Mouse (Mus musculus) hindbrain, embryonic 14.5 days (tissue): ENCODE results near the gene Gjd3. TPM values are rescaled to one million over a fixed set of nuclear protein-coding genes. Genes with fewer than 3 reads are reported as not detected.
"Not testable (repeated sequence)": the region's sequence is repeated elsewhere in the genome, so short reads cannot be mapped to it uniquely, and the experiment has no call there.

ENCODE experiments used
- ATAC-seq: fragments of 200-750 bp; cut with Nextera tagmentation; 2 replicates; pipeline ENCODE4 v1.8.0; 2017; ENCODE audit warnings: moderate number of reproducible peaks, mild to moderate bottlenecking, moderate TSS enrichment, moderate library complexity; ENCODE audit not compliant: low FRiP score
- DNase-seq: peaks from one replicate; pipeline ENCODE4 v3.0.0-alpha.2; 2015; ENCODE audit warnings: low spot score
- H3K27ac ChIP-seq: fragments of 300-500 bp; sonication (generic); 2 replicates; pipeline ENCODE4 v1.5.1; 2014; ENCODE audit warnings: mild to moderate bottlenecking, moderate library complexity
- H3K27me3 ChIP-seq: fragments of 300-500 bp; sonication (generic); 2 replicates; pipeline ENCODE4 v1.6.1; 2014; ENCODE audit warnings: mild to moderate bottlenecking, low read length, mixed read lengths; ENCODE audit not compliant: control insufficient read depth, insufficient read depth
- H3K36me3 ChIP-seq: fragments of 300-500 bp; sonication (generic); replicated peaks from 2 replicates; pipeline ENCODE4 v1.6.1; 2014; ENCODE audit not compliant: control insufficient read depth, insufficient read depth
- H3K4me1 ChIP-seq: fragments of 300-500 bp; sonication (generic); replicated peaks from 2 replicates; pipeline ENCODE4 v1.6.1; 2014; ENCODE audit warnings: antibody characterized with exemption, low read length, mixed read lengths; ENCODE audit not compliant: control insufficient read depth, insufficient read depth
- H3K4me2 ChIP-seq: fragments of 300-500 bp; sonication (generic); replicated peaks from 2 replicates; pipeline ENCODE4 v1.6.1; 2014; ENCODE audit warnings: mild to moderate bottlenecking, moderate library complexity
- H3K4me3 ChIP-seq: fragments of 300-500 bp; sonication (generic); replicated peaks from 2 replicates; pipeline ENCODE4 v1.5.1; 2014; ENCODE audit warnings: mild to moderate bottlenecking, low read length
- H3K9ac ChIP-seq: fragments of 300-500 bp; sonication (generic); 2 replicates; pipeline ENCODE4 v1.6.1; 2014
- H3K9me3 ChIP-seq: fragments of 300-500 bp; sonication (generic); 2 replicates; pipeline ENCODE4 v1.6.1; 2016; ENCODE audit warnings: low read length; ENCODE audit not compliant: control insufficient read depth
- WGBS: fragments of 180-500 bp; shearing (Covaris S2); extraction: QIAGEN DNeasy Blood & Tissue Kit; methylation state at CpG from one replicate; pipeline ENCODE4 v1.1.7; 2014; 5-methylcytosine and 5-hydroxymethylcytosine counted together
- polyA plus RNA-seq: library from polyadenylated mRNA; unstranded; fragments of >200 nt; fragmentation: Nextera tagmentation; extraction: Ambion mirVana; gene quantifications from 2 replicates; pipeline ENCODE4 v1.2.1, GENCODE M21; 2014

Gjd3 gene
- polyA plus RNA-seq, 1 experiment from 2014 or later = 1.4 TPM

DNA sequence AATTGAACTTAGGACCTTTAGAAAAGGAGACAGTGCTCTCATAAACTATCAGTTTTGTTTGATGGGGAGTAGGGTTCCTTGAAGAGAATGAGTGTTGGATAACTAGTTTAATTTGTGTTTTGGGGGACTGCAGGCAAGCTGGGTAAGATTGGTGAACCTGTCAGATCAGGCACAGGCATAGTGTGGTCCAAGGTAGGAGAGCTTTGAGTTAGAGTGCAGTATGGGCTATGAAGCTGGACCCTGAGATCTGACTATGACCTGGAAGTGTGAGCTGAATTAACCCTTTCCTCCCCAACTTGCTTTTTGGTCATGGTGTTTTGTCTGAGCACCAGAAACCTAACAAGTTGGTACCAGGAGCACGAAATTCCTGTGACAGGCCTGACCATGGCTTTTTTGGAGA lies 31.0 kb upstream of the Gjd3 start:
- Histone ChIP-seq H3K4me1 (no peaks in the 10 kb centered on the region), H3K4me2 (no peak overlapping the region), H3K27ac (no peak overlapping the region), H3K4me3 (no peak overlapping the region), H3K36me3 (peaks cover 13% of the 10 kb centered on the region; the same call in 1 of the 2 replicates), H3K27me3 (no peaks in the 10 kb centered on the region), H3K9me3 (no peaks in the 10 kb centered on the region), H3K9ac (no peak overlapping the region)
- DNase-seq (no peak), ATAC-seq (no peak)
- WGBS = 93% methylated on average over 1 of the region's 1 CpGs

DNA sequence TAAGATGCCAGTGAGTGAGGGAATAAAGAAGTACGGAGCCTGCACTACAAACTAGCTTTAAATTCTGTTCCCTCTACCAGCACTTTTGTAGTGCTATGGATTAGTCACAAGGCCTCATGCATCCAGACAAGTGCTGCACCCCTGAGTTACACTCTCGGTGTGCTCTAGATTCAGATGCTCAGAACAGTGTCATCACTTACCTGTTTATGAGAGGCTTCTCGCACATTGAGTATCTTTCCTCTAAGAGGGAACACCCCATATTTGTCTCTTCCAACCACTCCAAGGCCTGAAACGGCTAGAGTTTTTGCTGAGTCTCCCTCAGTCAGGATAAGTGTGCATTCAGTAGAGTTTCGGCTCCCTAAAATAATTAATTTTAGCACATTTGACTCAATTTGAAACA lies 27.9 kb upstream of the Gjd3 start:
- H3K36me3 ChIP-seq = peaks cover 3% of the 10 kb centered on the region; the same call in 1 of the 2 replicates
- H3K4me2 ChIP-seq = no peak overlapping the region
- no peak for ATAC-seq
- H3K4me1 ChIP-seq = no peaks in the 10 kb centered on the region
- WGBS = 97% methylated on average over 5 of the region's 5 CpGs
- no peak overlapping the region for H3K4me3 ChIP-seq
- H3K9me3 ChIP-seq = no peaks in the 10 kb centered on the region
- no peak for DNase-seq
- no peak overlapping the region for H3K9ac ChIP-seq
- no peak overlapping the region for H3K27ac ChIP-seq
- no peaks in the 10 kb centered on the region for H3K27me3 ChIP-seq

DNA sequence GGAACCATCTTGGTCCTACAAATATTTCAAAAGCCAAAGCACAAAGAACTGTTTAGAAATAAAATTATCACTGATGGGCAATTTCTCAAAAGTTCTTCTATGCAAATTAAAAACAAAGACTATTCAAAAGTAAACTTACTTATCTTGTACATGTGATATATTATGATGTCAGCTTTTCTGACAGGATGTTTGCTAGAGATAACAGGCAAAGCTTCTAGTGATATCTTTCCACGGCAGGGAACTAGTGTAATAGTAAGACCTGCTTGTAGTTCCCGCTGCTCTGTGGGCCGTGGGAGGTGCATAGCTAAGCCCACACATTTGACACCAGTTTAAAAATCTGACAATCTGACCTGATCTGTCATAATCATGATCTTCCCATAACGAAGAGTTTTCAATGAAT lies 27.3 kb upstream of the Gjd3 start:
- Histone ChIP-seq H3K27ac (no peak overlapping the region), H3K9me3 (no peaks in the 10 kb centered on the region), H3K9ac (no peak overlapping the region), H3K4me1 (no peaks in the 10 kb centered on the region), H3K4me2 (no peak overlapping the region), H3K4me3 (no peak overlapping the region), H3K36me3 (peaks cover 3% of the 10 kb centered on the region; the same call in 1 of the 2 replicates), H3K27me3 (no peaks in the 10 kb centered on the region)
- ATAC-seq = no peak
- WGBS = 95% methylated on average over 4 of the region's 4 CpGs
- no peak for DNase-seq

DNA sequence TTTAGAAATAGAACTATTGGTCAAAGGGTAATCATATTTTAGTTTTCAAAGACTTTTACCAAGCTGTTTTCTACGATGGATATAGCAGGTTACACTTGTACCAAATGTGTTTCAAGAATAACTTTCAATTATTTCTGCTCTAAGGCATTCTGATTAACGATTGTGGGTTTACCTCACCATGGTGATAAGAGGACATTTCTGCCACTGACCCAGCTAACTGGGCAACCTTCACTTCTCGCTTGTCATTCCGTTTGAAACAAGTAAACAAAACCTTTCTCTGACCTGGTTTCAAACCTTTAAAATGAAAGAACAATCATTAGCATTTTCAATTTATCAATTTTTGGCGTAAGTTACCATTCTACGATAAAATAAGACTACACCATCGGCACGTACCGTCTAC lies 24.0 kb upstream of the Gjd3 start:
- H3K9ac ChIP-seq = no peak overlapping the region
- ATAC-seq (no peak), DNase-seq (no peak)
- H3K27me3 ChIP-seq = no peaks in the 10 kb centered on the region
- H3K4me2 ChIP-seq = no peak overlapping the region
- H3K9me3 ChIP-seq = no peaks in the 10 kb centered on the region
- 92% methylated on average over 9 of the region's 9 CpGs for WGBS
- peaks cover 3% of the 10 kb centered on the region; the same call in 1 of the 2 replicates for H3K36me3 ChIP-seq
- no peaks in the 10 kb centered on the region for H3K4me1 ChIP-seq
- H3K27ac ChIP-seq = no peak overlapping the region
- H3K4me3 ChIP-seq = no peak overlapping the region

DNA sequence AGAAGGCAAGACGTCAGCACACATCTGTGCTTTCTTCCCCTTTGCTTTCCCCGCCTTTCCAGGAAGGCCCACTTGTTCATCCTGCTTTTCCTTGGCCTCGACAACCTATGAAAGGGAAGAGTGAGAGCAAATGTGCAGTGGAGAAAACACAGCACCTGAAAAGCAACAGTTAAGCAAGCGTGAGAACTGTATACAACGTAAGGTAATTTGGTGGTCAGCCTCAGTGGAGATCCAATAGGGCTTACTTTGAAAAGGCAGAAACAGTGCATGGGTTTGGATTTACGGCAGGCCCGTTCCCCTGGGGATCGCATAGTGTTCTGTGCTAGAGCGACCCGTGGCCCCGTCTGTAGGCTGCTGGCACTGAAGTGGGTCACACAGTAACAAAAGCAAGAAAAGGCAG lies 16.4 kb upstream of the Gjd3 start:
- Histone ChIP-seq H3K4me2 (no peak overlapping the region), H3K9ac (no peak overlapping the region), H3K27me3 (no peaks in the 10 kb centered on the region), H3K4me1 (no peaks in the 10 kb centered on the region), H3K27ac (no peak overlapping the region), H3K36me3 (no peaks in the 10 kb centered on the region), H3K9me3 (no peaks in the 10 kb centered on the region), H3K4me3 (no peak overlapping the region)
- 88% methylated on average over 11 of the region's 11 CpGs for WGBS
- no peak for DNase-seq
- ATAC-seq = no peak

DNA sequence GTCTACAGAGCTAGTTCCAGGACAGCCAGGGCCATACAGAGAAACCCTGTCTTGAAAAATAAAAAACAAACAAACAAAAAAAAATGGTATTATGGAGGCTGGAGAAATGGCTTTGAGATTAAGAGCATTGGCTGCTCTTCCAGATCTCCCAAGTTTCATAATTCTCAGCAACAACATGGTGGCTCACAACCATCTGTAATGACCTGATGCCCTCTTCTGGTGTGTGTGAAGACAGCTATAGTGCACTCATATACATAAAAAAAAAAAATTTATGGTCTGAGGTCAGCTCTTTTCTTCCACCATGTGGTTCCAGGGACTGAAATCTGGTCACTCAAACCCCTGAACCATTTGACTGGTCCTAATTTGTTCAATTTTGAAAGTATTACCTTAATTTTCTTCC lies 16.0 kb upstream of the Gjd3 start:
- Histone ChIP-seq H3K36me3 (no peaks in the 10 kb centered on the region), H3K27ac (no peak overlapping the region), H3K4me3 (no peak overlapping the region), H3K9me3 (no peaks in the 10 kb centered on the region), H3K4me2 (no peak overlapping the region), H3K27me3 (no peaks in the 10 kb centered on the region), H3K4me1 (no peaks in the 10 kb centered on the region), H3K9ac (no peak overlapping the region)
- DNase-seq (no peak), ATAC-seq (no peak)

DNA sequence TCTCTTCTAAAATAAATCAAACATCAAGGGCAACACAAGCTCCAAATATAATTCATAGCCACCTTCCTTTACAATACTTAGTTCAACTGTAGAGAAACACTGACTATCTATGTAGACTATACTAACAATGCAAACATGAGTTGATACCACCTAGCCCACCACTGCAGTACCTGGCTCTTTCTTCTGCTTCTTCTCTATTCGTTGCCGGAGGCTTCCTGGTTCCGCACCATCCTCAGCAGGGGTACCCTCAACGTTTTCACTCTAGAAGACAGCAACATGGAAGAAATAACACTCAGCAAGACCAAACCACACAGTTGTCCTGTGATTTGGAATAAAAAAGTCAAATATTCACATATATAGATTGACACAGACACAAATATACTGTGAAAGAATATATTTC lies 14.8 kb upstream of the Gjd3 start:
- Histone ChIP-seq H3K9me3 (no peaks in the 10 kb centered on the region), H3K27me3 (no peaks in the 10 kb centered on the region), H3K4me2 (no peak overlapping the region), H3K27ac (no peak overlapping the region), H3K36me3 (0 out of 2 replicates have a peak, but pooled peaks cover 2% of the 10 kb centered on the region), H3K9ac (no peak overlapping the region), H3K4me3 (no peak overlapping the region), H3K4me1 (no peaks in the 10 kb centered on the region)
- DNase-seq (no peak), ATAC-seq (no peak)
- WGBS = 92% methylated on average over 4 of the region's 4 CpGs

DNA sequence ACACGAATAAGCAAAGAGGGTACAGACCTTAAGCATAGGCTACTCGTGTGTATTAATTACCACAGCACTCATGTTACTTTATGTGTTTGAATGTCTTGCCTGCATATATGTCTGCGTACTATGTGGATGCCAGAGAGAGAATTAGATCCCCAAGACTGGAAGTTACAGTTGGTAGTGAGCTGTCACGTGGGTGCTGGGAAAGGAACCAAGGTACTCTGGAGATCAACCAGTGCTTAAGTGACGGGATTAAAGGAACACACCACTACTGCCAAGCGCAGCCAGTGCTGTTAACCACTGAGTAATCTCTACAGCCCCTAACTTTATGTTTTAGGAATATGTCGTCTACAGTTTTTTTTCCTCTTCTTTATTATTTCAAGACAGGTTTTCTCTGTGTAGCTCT lies 13.2 kb upstream of the Gjd3 start:
- DNase-seq = no peak
- Histone ChIP-seq H3K27ac (no peak overlapping the region), H3K4me3 (no peak overlapping the region), H3K9ac (no peak overlapping the region), H3K4me1 (no peaks in the 10 kb centered on the region), H3K27me3 (no peaks in the 10 kb centered on the region), H3K36me3 (0 out of 2 replicates have a peak, but pooled peaks cover 2% of the 10 kb centered on the region), H3K9me3 (no peaks in the 10 kb centered on the region), H3K4me2 (no peak overlapping the region)
- no peak for ATAC-seq
- WGBS = 93% methylated on average over 7 of the region's 7 CpGs

DNA sequence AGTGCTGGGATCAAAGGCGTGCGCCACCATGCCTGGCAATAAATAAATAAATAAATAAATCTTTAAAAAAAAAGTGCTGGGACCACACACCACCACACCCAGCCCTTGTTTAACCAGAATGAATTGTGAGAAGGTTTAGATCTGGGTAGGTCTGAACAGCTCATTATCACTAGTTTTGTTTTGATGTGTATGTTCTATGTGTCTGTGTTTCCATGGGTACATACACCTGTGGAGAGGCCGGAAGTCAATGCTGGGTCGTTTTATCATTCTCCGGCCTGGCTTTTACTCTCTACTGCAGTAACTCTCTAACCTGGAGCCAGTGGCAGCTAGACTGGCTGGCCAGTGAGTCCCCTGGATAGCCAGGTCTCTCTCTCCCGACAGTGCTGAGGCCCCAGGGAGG lies 8.1 kb upstream of the Gjd3 start:
- no peak for DNase-seq
- ATAC-seq = no peak
- no peaks in the 10 kb centered on the region for H3K27me3 ChIP-seq
- 83% methylated on average over 6 of the region's 6 CpGs for WGBS
- H3K9me3 ChIP-seq = no peaks in the 10 kb centered on the region
- no peak overlapping the region for H3K4me3 ChIP-seq
- H3K9ac ChIP-seq = no peak overlapping the region
- no peaks in the 10 kb centered on the region for H3K4me1 ChIP-seq
- no peak overlapping the region for H3K27ac ChIP-seq
- H3K4me2 ChIP-seq = no peak overlapping the region
- 0 out of 2 replicates have a peak, but pooled peaks cover 2% of the 10 kb centered on the region for H3K36me3 ChIP-seq

DNA sequence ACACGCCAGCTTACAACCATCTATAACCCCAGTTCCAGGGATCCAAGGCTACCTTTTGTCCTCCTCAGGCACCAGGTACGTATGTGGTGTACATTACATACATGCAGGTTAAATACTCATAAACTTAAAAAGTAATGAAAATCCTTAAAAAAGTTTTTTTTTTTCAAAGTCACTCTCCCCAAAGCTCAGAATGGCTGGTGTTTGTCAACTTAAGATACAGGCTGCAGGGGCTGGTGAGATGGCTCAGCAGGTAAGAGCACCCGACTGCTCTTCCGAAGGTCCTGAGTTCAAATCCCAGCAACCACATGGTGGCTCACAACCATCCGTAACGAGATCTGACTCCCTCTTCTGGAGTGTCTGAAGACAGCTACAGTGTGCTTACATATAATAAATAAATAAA lies 5.4 kb upstream of the Gjd3 start:
- H3K36me3 ChIP-seq = not testable (repeated sequence)

More for the DNA sequence above, 5.4 kb upstream of the Gjd3 start:
- H3K4me1 ChIP-seq, H3K4me3 ChIP-seq, H3K27ac ChIP-seq, H3K4me2 ChIP-seq, H3K27me3 ChIP-seq, H3K9ac ChIP-seq, H3K9me3 ChIP-seq, DNase-seq, ATAC-seq: not testable (repeated sequence)
- 93% methylated on average over 5 of the region's 6 CpGs for WGBS
